Mouse (Mus musculus): ENCODE data around the gene Hip1. TPM values are rescaled to one million over a fixed set of nuclear protein-coding genes. Genes with fewer than 3 reads are reported as not detected.
A peak's percentile ranks its signal among the peaks of the same experiment; 100 is the strongest.
"Not testable (repeated sequence)": the region's sequence is repeated elsewhere in the genome, so short reads cannot be mapped to it uniquely, and the experiment has no call there.

The Hip1 gene
- polyA plus RNA-seq, 1 experiment from 2014 or later: 7.3 TPM

- peak; percentile 68 for TF ChIP-seq CTCF (IDR thresholded peaks at IDR 0.05; ENCODE audit: low read depth)
- no peak for TF ChIP-seq EP300 (optimal IDR thresholded peaks at IDR 0.05)
- H3K4me1 ChIP-seq (replicated peaks; ENCODE audit: control insufficient read depth, insufficient read depth): no peaks in the 10 kb centered on the region
- H3K9me3 ChIP-seq (ENCODE audit: control insufficient read depth, low read length): no peaks in the 10 kb centered on the region
- no peak for DNase-seq (ENCODE audit: low spot score)
- H3K9ac ChIP-seq (ENCODE audit: low read length): no peak overlapping the region
- no peak overlapping the region for H3K4me3 ChIP-seq (ENCODE audit: low read depth, low read length)
- 71% methylated on average over 3 of the region's 3 CpGs for WGBS
- no peaks in the 10 kb centered on the region for H3K27me3 ChIP-seq (ENCODE audit: control insufficient read depth, insufficient read depth, low read length)
- H3K27ac ChIP-seq (replicated peaks): no peak overlapping the region
- no peak overlapping the region for H3K4me2 ChIP-seq (replicated peaks; ENCODE audit: low read depth)
- peaks cover 4% of the 10 kb centered on the region; the same call in 1 of the 2 replicates for H3K36me3 ChIP-seq (ENCODE audit: control insufficient read depth, insufficient read depth, low read length)
- ATAC-seq (ENCODE audit: low FRiP score, low TSS enrichment): no peak
Measured at GRCm38 (mm10) chr5:135459486-135459885, 85.4 kb downstream of the Hip1 start.

GRCm38 (mm10) chr5:135457961-135458360, 87.0 kb downstream of the Hip1 start:
- ATAC-seq (ENCODE audit: low FRiP score, low TSS enrichment) (no peak), DNase-seq (ENCODE audit: low spot score) (no peak)
- no peak overlapping the region for H3K4me2 ChIP-seq (replicated peaks; ENCODE audit: low read depth)
- H3K36me3 ChIP-seq (ENCODE audit: control insufficient read depth, insufficient read depth, low read length): peaks cover 4% of the 10 kb centered on the region; the same call in 1 of the 2 replicates
- H3K4me3 ChIP-seq (ENCODE audit: low read depth, low read length): no peak overlapping the region
- H3K27ac ChIP-seq (replicated peaks): no peak overlapping the region
- H3K4me1 ChIP-seq (replicated peaks; ENCODE audit: control insufficient read depth, insufficient read depth): no peaks in the 10 kb centered on the region
- H3K9me3 ChIP-seq (ENCODE audit: control insufficient read depth, low read length): no peaks in the 10 kb centered on the region
- H3K27me3 ChIP-seq (ENCODE audit: control insufficient read depth, insufficient read depth, low read length): no peaks in the 10 kb centered on the region
- TF ChIP-seq EP300 (optimal IDR thresholded peaks at IDR 0.05) (no peak), CTCF (IDR thresholded peaks at IDR 0.05; ENCODE audit: low read depth) (no peak)
- H3K9ac ChIP-seq (ENCODE audit: low read length): no peak overlapping the region
- WGBS: 88% methylated on average over 16 of the region's 16 CpGs

GRCm38 (mm10) chr5:135456515-135456914, 88.4 kb downstream of the Hip1 start:
- H3K9ac ChIP-seq (ENCODE audit: low read length): no peak overlapping the region
- H3K4me3 ChIP-seq (ENCODE audit: low read depth, low read length): no peak overlapping the region
- H3K4me1 ChIP-seq (replicated peaks; ENCODE audit: control insufficient read depth, insufficient read depth): no peaks in the 10 kb centered on the region
- no peak for ATAC-seq (ENCODE audit: low FRiP score, low TSS enrichment)
- H3K36me3 ChIP-seq (ENCODE audit: control insufficient read depth, insufficient read depth, low read length): peaks cover 4% of the 10 kb centered on the region; the same call in 1 of the 2 replicates
- TF ChIP-seq EP300 (optimal IDR thresholded peaks at IDR 0.05): no peak
- TF ChIP-seq CTCF (IDR thresholded peaks at IDR 0.05; ENCODE audit: low read depth): no peak
- no peak overlapping the region for H3K27ac ChIP-seq (replicated peaks)
- DNase-seq (ENCODE audit: low spot score): no peak
- 90% methylated on average over 9 of the region's 9 CpGs for whole genome bisulfite sequencing
- H3K27me3 ChIP-seq (ENCODE audit: control insufficient read depth, insufficient read depth, low read length): no peaks in the 10 kb centered on the region
- no peaks in the 10 kb centered on the region for H3K9me3 ChIP-seq (ENCODE audit: control insufficient read depth, low read length)
- no peak overlapping the region for H3K4me2 ChIP-seq (replicated peaks; ENCODE audit: low read depth)

GRCm38 (mm10) chr5:135454256-135454655, 90.7 kb downstream of the Hip1 start:
- no peak for TF ChIP-seq EP300 (optimal IDR thresholded peaks at IDR 0.05)
- peak; percentile 40 for TF ChIP-seq CTCF (IDR thresholded peaks at IDR 0.05; ENCODE audit: low read depth)
- WGBS: 94% methylated on average over 2 of the region's 2 CpGs
- Histone ChIP-seq H3K36me3 (ENCODE audit: control insufficient read depth, insufficient read depth, low read length) (peaks cover 4% of the 10 kb centered on the region), H3K27me3 (ENCODE audit: control insufficient read depth, insufficient read depth, low read length) (no peaks in the 10 kb centered on the region), H3K9ac (ENCODE audit: low read length) (no peak overlapping the region), H3K27ac (replicated peaks) (no peak overlapping the region), H3K4me2 (replicated peaks; ENCODE audit: low read depth) (no peak overlapping the region), H3K4me1 (replicated peaks; ENCODE audit: control insufficient read depth, insufficient read depth) (no peaks in the 10 kb centered on the region), H3K9me3 (ENCODE audit: control insufficient read depth, low read length) (no peaks in the 10 kb centered on the region), H3K4me3 (ENCODE audit: low read depth, low read length) (no peak overlapping the region)
- no peak for ATAC-seq (ENCODE audit: low FRiP score, low TSS enrichment)
- DNase-seq (ENCODE audit: low spot score): no peak

- not testable (repeated sequence) for H3K36me3 ChIP-seq (ENCODE audit: control insufficient read depth, insufficient read depth, low read length); H3K4me2 ChIP-seq (replicated peaks; ENCODE audit: low read depth); H3K9ac ChIP-seq (ENCODE audit: low read length); H3K4me1 ChIP-seq (replicated peaks; ENCODE audit: control insufficient read depth, insufficient read depth); ATAC-seq (ENCODE audit: low FRiP score, low TSS enrichment); H3K27ac ChIP-seq (replicated peaks); H3K4me3 ChIP-seq (ENCODE audit: low read depth, low read length); H3K27me3 ChIP-seq (ENCODE audit: control insufficient read depth, insufficient read depth, low read length); H3K9me3 ChIP-seq (ENCODE audit: control insufficient read depth, low read length); DNase-seq (ENCODE audit: low spot score)
- 95% methylated on average over 5 of the region's 5 CpGs for WGBS
Measured at GRCm38 (mm10) chr5:135451559-135451958, 93.4 kb downstream of the Hip1 start.

GRCm38 (mm10) chr5:135451100-135451499, 93.8 kb downstream of the Hip1 start:
- no peak overlapping the region for H3K4me3 ChIP-seq (ENCODE audit: low read depth, low read length)
- DNase-seq (ENCODE audit: low spot score) (no peak), ATAC-seq (ENCODE audit: low FRiP score, low TSS enrichment) (no peak)
- H3K4me1 ChIP-seq (replicated peaks; ENCODE audit: control insufficient read depth, insufficient read depth): no peaks in the 10 kb centered on the region
- no peaks in the 10 kb centered on the region for H3K27me3 ChIP-seq (ENCODE audit: control insufficient read depth, insufficient read depth, low read length)
- H3K27ac ChIP-seq (replicated peaks): no peak overlapping the region
- no peaks in the 10 kb centered on the region for H3K9me3 ChIP-seq (ENCODE audit: control insufficient read depth, low read length)
- WGBS: 87% methylated on average over 8 of the region's 8 CpGs
- TF ChIP-seq CTCF (IDR thresholded peaks at IDR 0.05; ENCODE audit: low read depth) (no peak), EP300 (optimal IDR thresholded peaks at IDR 0.05) (no peak)
- H3K4me2 ChIP-seq (replicated peaks; ENCODE audit: low read depth): no peak overlapping the region
- H3K9ac ChIP-seq (ENCODE audit: low read length): no peak overlapping the region
- H3K36me3 ChIP-seq (ENCODE audit: control insufficient read depth, insufficient read depth, low read length): no peaks in the 10 kb centered on the region; the same call in none of the 2 replicates

All from stomach, postnatal 0 days (tissue).